Mouse (Mus musculus) embryonic facial prominence, embryonic 12.5 days (tissue): ENCODE results near the gene Mthfr. TPM values are rescaled to one million over a fixed set of nuclear protein-coding genes. Genes with fewer than 3 reads are reported as not detected.
A peak's percentile ranks its signal among the peaks of the same experiment; 100 is the strongest.

Experiments used
- ATAC-seq: fragments of 200-750 bp; cut with Nextera tagmentation; 2 replicates; pipeline ENCODE4 v1.8.0; 2017; ENCODE audit not compliant: insufficient number of reproducible peaks, insufficient read depth, low FRiP score, low TSS enrichment
- H3K27ac ChIP-seq: fragments of 300-500 bp; sonication (generic); 2 replicates; pipeline ENCODE4 v1.5.1; 2016; ENCODE audit warnings: mild to moderate bottlenecking
- H3K27me3 ChIP-seq: fragments of 300-500 bp; sonication (generic); 2 replicates; pipeline ENCODE4 v1.6.1; 2016; ENCODE audit warnings: mild to moderate bottlenecking, moderate library complexity
- H3K36me3 ChIP-seq: fragments of 300-500 bp; sonication (generic); 2 replicates; pipeline ENCODE4 v1.6.1; 2016; ENCODE audit warnings: mild to moderate bottlenecking
- H3K4me1 ChIP-seq: fragments of 300-500 bp; sonication (generic); 2 replicates; pipeline ENCODE4 v1.6.1; 2016
- H3K4me2 ChIP-seq: fragments of 300-500 bp; sonication (generic); replicated peaks from 2 replicates; pipeline ENCODE4 v1.6.1; 2016; ENCODE audit warnings: mild to moderate bottlenecking, moderate library complexity
- H3K4me3 ChIP-seq: fragments of 300-500 bp; sonication (generic); 2 replicates; pipeline ENCODE4 v1.5.1; 2016; ENCODE audit warnings: mild to moderate bottlenecking
- H3K9ac ChIP-seq: fragments of 300-500 bp; sonication (generic); 2 replicates; pipeline ENCODE4 v1.6.1; 2016; ENCODE audit warnings: mild to moderate bottlenecking, moderate library complexity
- H3K9me3 ChIP-seq: fragments of 300-500 bp; sonication (generic); 2 replicates; pipeline ENCODE4 v1.6.1; 2016; ENCODE audit warnings: mild to moderate bottlenecking, moderate library complexity
- WGBS: fragments of 180-500 bp; shearing (Covaris S2); methylation state at CpG from one replicate; pipeline ENCODE4 v1.1.7; 2016; 5-methylcytosine and 5-hydroxymethylcytosine counted together
- polyA plus RNA-seq: library from polyadenylated mRNA; unstranded; fragments of >200 nt; fragmentation: Nextera tagmentation; extraction: Ambion mirVana; gene quantifications from 2 replicates; pipeline ENCODE4 v1.2.1, GENCODE M21; 2016

The Mthfr gene
- polyA plus RNA-seq, 1 experiment from 2014 or later, result 25.7 TPM

DNA sequence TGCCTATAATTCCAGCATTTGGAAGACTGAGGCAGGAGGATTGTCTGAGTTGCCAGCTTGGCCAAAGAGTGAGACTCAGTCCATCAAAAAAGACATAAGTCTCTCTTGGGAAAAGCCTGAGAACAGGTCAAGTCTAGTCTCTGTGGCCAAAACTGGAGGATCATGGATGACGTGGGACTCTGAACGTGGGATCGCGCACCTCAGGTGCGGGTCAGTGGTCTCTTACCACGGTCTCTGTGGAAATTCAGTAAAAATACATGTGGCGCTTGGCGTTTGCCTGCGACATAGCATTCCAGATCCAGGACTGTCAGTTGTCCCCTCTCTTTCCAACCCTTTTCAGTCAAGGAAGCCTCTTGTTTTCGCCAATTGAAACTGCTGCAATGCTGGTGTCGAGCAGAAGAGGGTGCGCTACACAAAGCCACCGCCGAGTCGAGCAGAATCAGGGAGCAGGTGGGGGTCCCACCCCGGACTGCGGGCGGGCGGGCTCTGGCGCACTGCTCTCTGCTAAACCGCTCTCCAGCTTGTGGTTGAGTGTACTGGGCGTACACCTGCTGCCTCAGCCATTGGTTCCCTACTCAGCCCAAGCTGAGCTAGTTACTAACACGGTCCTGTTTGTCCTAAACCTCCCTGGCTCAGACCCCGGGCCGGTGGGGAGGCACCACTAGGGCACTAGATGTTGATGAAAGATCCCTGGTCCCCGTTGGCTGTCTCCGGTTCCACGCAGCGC, 63.1 kb downstream of the Mthfr start:
- Histone ChIP-seq H3K4me3 (peak overlapping the region; percentile 21), H3K27ac (no peak overlapping the region), H3K9ac (peak overlapping the region; percentile 24; the same call in 1 of the 2 replicates), H3K36me3 (no peaks in the 10 kb centered on the region), H3K4me2 (peak overlapping the region; percentile 49), H3K4me1 (peaks cover 5% of the 10 kb centered on the region), H3K27me3 (no peaks in the 10 kb centered on the region), H3K9me3 (no peaks in the 10 kb centered on the region)
- ATAC-seq, result peak; percentile 85
- 18% methylated on average over 29 of the region's 29 CpGs for WGBS

DNA sequence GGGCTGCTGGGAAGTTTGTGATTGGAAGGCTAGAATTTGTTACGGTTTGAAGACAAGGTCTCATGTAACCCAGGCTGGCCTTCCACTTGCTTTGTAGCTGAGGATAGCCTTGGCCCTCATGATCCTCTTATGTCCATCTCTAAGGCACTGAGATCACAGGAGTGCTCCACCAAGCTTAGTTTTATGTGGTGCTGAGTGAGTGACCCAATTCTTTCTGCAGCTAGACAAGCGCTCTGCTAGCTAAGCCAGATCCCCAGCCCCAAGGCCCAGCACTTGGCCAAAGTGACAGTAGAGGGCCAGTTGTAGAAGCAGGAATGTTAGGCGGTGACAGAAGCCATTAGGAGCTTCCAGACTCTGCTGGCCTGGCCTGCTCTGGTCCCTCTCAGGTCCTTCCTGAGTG, 65.3 kb downstream of the Mthfr start:
- peaks cover 9% of the 10 kb centered on the region for H3K4me1 ChIP-seq
- no peak for ATAC-seq
- H3K36me3 ChIP-seq, result no peaks in the 10 kb centered on the region; the same call in 1 of the 2 replicates
- H3K4me2 ChIP-seq, result no peak overlapping the region
- H3K4me3 ChIP-seq, result no peak overlapping the region
- H3K27ac ChIP-seq, result no peak overlapping the region
- WGBS, result 80% methylated on average over 3 of the region's 3 CpGs
- no peaks in the 10 kb centered on the region for H3K9me3 ChIP-seq
- no peak overlapping the region for H3K9ac ChIP-seq
- H3K27me3 ChIP-seq, result no peaks in the 10 kb centered on the region; the same call in 1 of the 2 replicates

DNA sequence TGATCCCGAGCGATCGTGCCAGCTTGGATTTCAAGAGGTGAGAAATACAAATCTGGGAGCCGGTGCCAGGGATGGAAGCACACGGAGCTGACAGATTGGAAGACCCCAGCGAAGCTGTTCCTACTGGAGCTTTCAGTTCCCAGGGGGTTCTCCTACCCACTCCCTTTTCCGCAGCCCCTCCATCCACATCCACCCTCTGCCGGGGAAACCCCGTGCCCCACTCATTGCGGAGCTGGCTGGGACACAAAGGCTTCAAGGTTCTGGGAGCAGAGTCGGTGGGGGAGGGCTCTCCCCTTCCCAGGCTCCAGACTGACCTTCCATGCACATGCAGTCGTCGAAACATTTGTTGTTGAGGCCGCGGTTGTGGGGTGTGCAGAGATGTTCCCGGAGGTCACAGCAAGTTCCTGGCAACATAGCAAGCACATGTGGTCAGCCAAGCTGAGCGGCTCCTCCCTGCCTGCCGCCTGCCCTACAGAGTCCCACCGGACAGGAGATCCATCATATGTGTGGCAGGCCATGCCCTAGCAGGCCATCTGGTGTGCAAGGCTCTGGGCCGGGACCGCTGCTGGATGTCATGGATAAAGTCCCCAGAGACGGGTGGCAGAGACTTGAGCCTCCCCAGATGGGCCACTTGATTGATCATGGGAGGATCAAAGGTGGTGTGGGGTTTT, 68.9 kb downstream of the Mthfr start:
- no peak for ATAC-seq

DNA sequence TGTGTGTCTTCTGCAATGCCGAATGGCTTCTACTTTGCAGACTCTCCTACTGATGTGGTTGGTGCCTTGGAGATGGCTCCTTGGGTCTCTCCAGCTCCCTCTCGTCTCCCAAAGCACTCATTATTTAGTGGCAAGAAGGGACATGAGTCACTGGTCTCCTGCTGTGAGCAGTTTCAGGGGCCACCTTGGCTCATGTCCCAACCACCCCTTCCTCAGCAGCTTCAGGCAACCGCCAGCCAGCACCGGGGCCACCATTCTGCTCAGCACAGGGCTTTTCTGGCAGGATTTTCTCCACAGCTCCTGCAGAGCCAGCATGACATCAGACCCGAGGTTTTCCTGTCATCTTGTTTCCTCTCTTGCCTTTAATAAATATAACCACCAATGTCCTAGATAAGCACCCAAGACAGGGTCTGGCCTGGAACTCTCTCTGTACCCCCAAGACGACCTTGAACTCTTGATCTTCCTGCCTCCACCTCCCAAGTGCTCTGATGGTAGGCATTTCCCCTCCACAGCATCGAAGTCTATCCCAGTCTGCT, 69.8 kb downstream of the Mthfr start:
- no peaks in the 10 kb centered on the region; the same call in 1 of the 2 replicates for H3K27me3 ChIP-seq
- no peak overlapping the region for H3K4me3 ChIP-seq
- 0 out of 2 replicates have a peak, but pooled peaks cover 4% of the 10 kb centered on the region for H3K4me1 ChIP-seq
- H3K4me2 ChIP-seq, result no peak overlapping the region
- no peaks in the 10 kb centered on the region for H3K9me3 ChIP-seq
- no peaks in the 10 kb centered on the region; the same call in 1 of the 2 replicates for H3K36me3 ChIP-seq
- no peak overlapping the region for H3K9ac ChIP-seq
- no peak overlapping the region for H3K27ac ChIP-seq
- no peak for ATAC-seq
- 69% methylated on average over 7 of the region's 7 CpGs for WGBS

More for the DNA sequence above, 68.9 kb downstream of the Mthfr start:
- Histone ChIP-seq H3K4me1 (0 out of 2 replicates have a peak, but pooled peaks cover 4% of the 10 kb centered on the region), H3K4me3 (no peak overlapping the region), H3K4me2 (no peak overlapping the region), H3K27ac (no peak overlapping the region), H3K27me3 (no peaks in the 10 kb centered on the region; the same call in 1 of the 2 replicates), H3K9ac (no peak overlapping the region; the same call in 1 of the 2 replicates), H3K36me3 (no peaks in the 10 kb centered on the region; the same call in 1 of the 2 replicates), H3K9me3 (no peaks in the 10 kb centered on the region)
- 63% methylated on average over 22 of the region's 22 CpGs for WGBS

Other genes with a start within 250 kb of the Mthfr start
- gene Zfp984, start 229.3 kb upstream of the Mthfr start, polyA plus RNA-seq, result 5.9 and 8.4 TPM in 2 replicates
- 6.0 and 7.6 TPM in 2 replicates for gene Zfp933, start 190.7 kb upstream of the Mthfr start, polyA plus RNA-seq
- gene Miip, start 170.3 kb upstream of the Mthfr start, polyA plus RNA-seq, result 42.7 and 45.4 TPM in 2 replicates
- gene Fv1, start 170.1 kb upstream of the Mthfr start, polyA plus RNA-seq, result 18.9 and 19.0 TPM in 2 replicates
- gene Mfn2, start 134.4 kb upstream of the Mthfr start, polyA plus RNA-seq, result 38.2 and 42.6 TPM in 2 replicates
- gene Plod1, start 102.3 kb upstream of the Mthfr start, polyA plus RNA-seq, result 52.9 and 54.8 TPM in 2 replicates
- gene 2510039O18Rik, start 98.2 kb upstream of the Mthfr start, polyA plus RNA-seq, result 25.4 and 25.6 TPM in 2 replicates
- gene Nppb, start 53.3 kb upstream of the Mthfr start, polyA plus RNA-seq, result not detected in 2 replicates
- gene Nppa, start 38.4 kb upstream of the Mthfr start, polyA plus RNA-seq, result 0.64 and 10.6 TPM in 2 replicates
- gene Clcn6, start 256 bp upstream of the Mthfr start, polyA plus RNA-seq, result 10.5 and 10.6 TPM in 2 replicates
- gene Agtrap, start 49.0 kb downstream of the Mthfr start, polyA plus RNA-seq, result 12.0 and 14.0 TPM in 2 replicates
- gene Mad2l2, start 91.3 kb downstream of the Mthfr start, polyA plus RNA-seq, result 80.2 and 87.3 TPM in 2 replicates
- gene Draxin, start 91.6 kb downstream of the Mthfr start, polyA plus RNA-seq, result 1.7 and 1.8 TPM in 2 replicates
- 10.6 and 10.8 TPM in 2 replicates for gene Fbxo6, start 113.1 kb downstream of the Mthfr start, polyA plus RNA-seq
- 19.7 and 23.6 TPM in 2 replicates for gene Fbxo44, start 121.4 kb downstream of the Mthfr start, polyA plus RNA-seq
- 4.1 and 4.7 TPM in 2 replicates for gene Fbxo2, start 121.5 kb downstream of the Mthfr start, polyA plus RNA-seq
- 0.65 and 0.74 TPM in 2 replicates for gene Disp3, start 248.9 kb downstream of the Mthfr start, polyA plus RNA-seq